In the genomic region with DNA sequence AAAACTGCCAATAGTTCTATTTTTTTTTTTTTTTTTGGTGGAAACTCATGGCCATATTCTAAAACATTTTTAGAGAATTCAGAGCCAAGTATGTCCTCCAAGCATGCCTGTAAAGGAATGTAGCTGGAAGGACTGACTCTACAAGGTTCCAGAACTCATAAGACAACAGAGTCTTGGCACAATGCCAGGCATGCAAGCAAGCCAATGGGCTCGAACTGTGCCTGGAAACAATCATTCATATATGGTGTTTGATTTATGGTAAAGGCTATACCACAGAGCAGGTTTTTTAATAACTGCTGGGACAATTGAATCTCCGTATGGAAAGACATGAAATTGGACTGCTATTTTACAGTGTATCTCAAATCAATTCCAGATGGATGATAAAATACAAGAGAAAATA, we compare ENCODE assay signal across 8 mouse cellular contexts. TPM values are rescaled to one million over a fixed set of nuclear protein-coding genes. Genes with fewer than 3 reads are reported as not detected.
DNase-seq lines count a peak whose midpoint lies in the region.

No protein-coding gene starts in this region.

- DNase-seq in embryo, embryonic 11 days: peak; percentile 26
- DNase-seq in embryo, embryonic 10.5 days (ENCODE audit: low spot score): no peak
- peak; percentile 28 for DNase-seq in left cerebral cortex, postnatal 4 days
- DNase-seq in left cerebral cortex, adult 18-20 months (ENCODE audit: low spot score in 2 of 2): no peak
- peak; percentile 50 to 56 for DNase-seq in cerebellum, postnatal 14 days
- peak; percentile 27 for DNase-seq in lung, postnatal 14 days
- DNase-seq in layer of hippocampus, adult 9-11 months: no peak
- DNase-seq in right cerebral cortex, postnatal 25 days: no peak

- intact Hi-C loops in left cerebral cortex, postnatal 4 days (cut with DNase I): no loop called here

RNA-seq across cellular contexts. Expression of a gene that starts 43.9 kb away (rescaled TPM):
- total RNA-seq in left cerebral cortex, postnatal 4 days (2021): not detected
- not detected for total RNA-seq in left cerebral cortex, adult 18-20 months (2021)

Comparison
In these comparisons a context has a peak if more than half of its experiments do, and no peak if none do; other contexts are left out.
1. DNase-seq: peak in embryo, embryonic 11 days (single experiment), left cerebral cortex, postnatal 4 days (single experiment), cerebellum, postnatal 14 days (2 of 2) and lung, postnatal 14 days (single experiment); none in embryo, embryonic 10.5 days (single experiment), left cerebral cortex, adult 18-20 months (0 of 2), layer of hippocampus, adult 9-11 months (single experiment) and right cerebral cortex, postnatal 25 days (single experiment).